Mouse (Mus musculus): ENCODE measurements around the gene Trak1.
A peak's percentile ranks its signal among the peaks of the same experiment; 100 is the strongest.
"Not testable (repeated sequence)": the region's sequence is repeated elsewhere in the genome, so short reads cannot be mapped to it uniquely, and the experiment has no call there.

Trak1 gene

GRCm38 (mm10) chr9:121442145-121442544 lies 144.8 kb downstream of the Trak1 start:
- DNase-seq = no peak

GRCm38 (mm10) chr9:121443696-121444366 lies 146.5 kb downstream of the Trak1 start:
- DNase-seq = no peak

- DNase-seq = no peak
These were observed 147.0 kb downstream of the Trak1 start for GRCm38 (mm10) chr9:121444367-121444707.

GRCm38 (mm10) chr9:121445364-121445763 lies 148.1 kb downstream of the Trak1 start:
- DNase-seq = peak; percentile 65

- DNase-seq = no peak
These were observed 149.1 kb downstream of the Trak1 start for GRCm38 (mm10) chr9:121446431-121446831.

- not testable (repeated sequence) for DNase-seq
These were observed 155.1 kb downstream of the Trak1 start for GRCm38 (mm10) chr9:121452342-121452942.

GRCm38 (mm10) chr9:121454891-121455290 lies 157.6 kb downstream of the Trak1 start:
- no peak for DNase-seq

- no peak for DNase-seq
These were observed 159.6 kb downstream of the Trak1 start for GRCm38 (mm10) chr9:121456739-121457515.

GRCm38 (mm10) chr9:121458466-121458865 lies 161.2 kb downstream of the Trak1 start:
- DNase-seq = peak; percentile 66

- no peak for DNase-seq
These were observed 162.6 kb downstream of the Trak1 start for GRCm38 (mm10) chr9:121459950-121460349.

- DNase-seq = no peak
These were observed 163.2 kb downstream of the Trak1 start for GRCm38 (mm10) chr9:121460527-121460926.

GRCm38 (mm10) chr9:121467460-121467859 lies 170.2 kb downstream of the Trak1 start:
- no peak for DNase-seq

GRCm38 (mm10) chr9:121469711-121470110 lies 172.4 kb downstream of the Trak1 start:
- no peak for DNase-seq

GRCm38 (mm10) chr9:121474771-121475170 lies 177.5 kb downstream of the Trak1 start:
- no peak for DNase-seq

- DNase-seq = no peak
These were observed 178.5 kb downstream of the Trak1 start for GRCm38 (mm10) chr9:121475488-121476452.

- DNase-seq = peak; percentile 88
These were observed 180.1 kb downstream of the Trak1 start for GRCm38 (mm10) chr9:121477305-121477911.

- peak; percentile 81 for DNase-seq
These were observed 182.2 kb downstream of the Trak1 start for GRCm38 (mm10) chr9:121479453-121479852.

- no peak for DNase-seq
These were observed 189.9 kb downstream of the Trak1 start for GRCm38 (mm10) chr9:121487216-121487615.

- DNase-seq = no peak
These were observed 194.4 kb downstream of the Trak1 start for GRCm38 (mm10) chr9:121491592-121492240.

GRCm38 (mm10) chr9:121494006-121494767 lies 196.9 kb downstream of the Trak1 start:
- peak; percentile 23 for DNase-seq

GRCm38 (mm10) chr9:121495529-121495928 lies 198.2 kb downstream of the Trak1 start, which contains the start of gene Cck:
Gene Cck, minus strand, starts transcription at chr9:121495694.
- peak; percentile 69 for DNase-seq
